Mouse (Mus musculus): ENCODE data around the gene Rhoq. TPM values are rescaled to one million over a fixed set of nuclear protein-coding genes. Genes with fewer than 3 reads are reported as not detected.

The Rhoq gene
- polyA plus RNA-seq, 3 experiments from 2014 or later: 3.0 to 4.8 (median 3.8) TPM

- no peak for ATAC-seq
These were observed 1.2 kb downstream of the Rhoq start for GRCm38 (mm10) chr17:86964041-86964440.

GRCm38 (mm10) chr17:86964502-86964901 lies 1.6 kb downstream of the Rhoq start:
- ATAC-seq: no peak

DNA sequence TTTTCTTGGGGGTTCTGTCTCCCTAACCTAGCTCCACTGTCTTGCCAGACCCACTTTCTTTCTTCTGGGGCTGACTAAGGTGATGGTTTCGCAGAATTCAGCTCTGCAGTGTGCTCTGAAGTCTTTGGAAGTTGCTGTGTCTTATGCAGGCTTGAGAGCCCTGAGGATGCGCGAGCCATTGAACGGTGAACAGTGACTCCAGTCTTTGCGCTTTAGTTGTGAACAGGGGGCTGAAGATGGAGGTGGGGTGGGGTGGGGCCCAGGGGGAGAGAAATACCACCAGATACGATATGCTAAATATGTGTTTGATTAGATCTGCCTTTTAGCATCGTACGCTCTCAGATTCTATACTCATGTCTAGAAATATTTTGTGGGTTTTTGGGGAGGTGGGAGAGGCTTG lies 2.2 kb downstream of the Rhoq start:
- ATAC-seq: no peak

GRCm38 (mm10) chr17:86966040-86966439 lies 3.2 kb downstream of the Rhoq start:
- ATAC-seq: no peak

- ATAC-seq: no peak
These were observed 4.2 kb downstream of the Rhoq start for GRCm38 (mm10) chr17:86967048-86967447.

GRCm38 (mm10) chr17:86967536-86968525 lies 4.9 kb downstream of the Rhoq start:
- ATAC-seq: no peak

DNA sequence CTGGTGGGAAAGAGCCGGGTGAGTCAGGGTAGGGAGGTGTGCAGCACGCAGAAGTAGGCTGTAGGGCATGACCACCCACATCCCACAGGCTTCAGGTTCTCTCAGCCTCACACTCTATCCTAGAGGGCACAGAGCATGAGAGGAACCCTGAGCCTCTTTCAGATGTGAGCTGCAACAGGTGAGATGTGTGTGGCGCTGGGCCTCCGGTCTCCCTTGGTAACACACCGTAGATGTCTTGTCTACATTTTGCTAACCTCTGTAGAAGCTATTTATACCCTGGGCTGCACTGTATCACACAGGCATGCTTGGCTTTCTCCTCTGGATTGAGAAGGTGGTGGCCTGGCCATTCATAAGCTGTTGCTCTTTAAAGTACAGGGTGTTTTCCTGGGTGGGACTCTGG lies 5.7 kb downstream of the Rhoq start:
- no peak for ATAC-seq

DNA sequence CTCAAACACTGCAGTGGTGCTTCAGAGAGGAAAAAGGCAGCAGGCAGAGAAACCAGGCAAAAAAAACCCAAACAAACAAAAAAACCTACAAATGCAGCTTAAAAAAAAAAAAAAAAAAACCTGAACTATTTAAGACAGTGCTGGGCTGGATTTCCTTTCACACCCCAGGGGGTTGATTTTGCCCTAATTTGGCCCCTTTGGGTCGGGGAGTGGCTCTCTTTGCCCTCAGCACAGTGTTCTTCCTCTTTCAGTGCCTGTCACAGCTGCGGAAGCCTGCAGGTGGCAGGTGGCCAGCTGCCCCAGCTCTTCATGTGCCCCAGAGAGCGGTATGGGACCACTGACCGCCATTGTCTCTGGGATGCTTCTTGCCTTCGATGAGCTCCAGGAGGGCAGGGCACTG lies 6.7 kb downstream of the Rhoq start:
- peak; percentile 52 for ATAC-seq

- no peak for ATAC-seq
These were observed 7.3 kb downstream of the Rhoq start for GRCm38 (mm10) chr17:86970026-86970750.

DNA sequence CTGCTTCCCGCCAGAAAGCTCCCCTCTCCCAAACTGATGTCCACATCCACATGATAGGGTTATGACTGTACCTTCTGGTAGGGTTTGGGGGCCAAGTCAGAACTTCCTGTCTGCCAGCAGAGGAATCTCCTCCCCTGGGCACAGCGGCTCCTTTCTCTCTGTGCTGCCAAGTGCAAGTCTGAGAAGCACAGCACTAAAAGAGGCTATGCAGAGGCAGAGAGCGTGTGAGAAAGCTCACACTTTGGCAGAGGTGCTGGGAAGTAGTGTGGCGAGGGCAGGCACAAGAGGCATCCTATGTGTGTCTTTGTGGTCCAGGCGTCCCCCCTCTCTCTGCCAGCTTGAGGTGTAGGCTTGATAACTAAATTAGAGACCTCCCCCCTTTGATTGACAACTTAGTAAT lies 8.2 kb downstream of the Rhoq start:
- ATAC-seq: peak; percentile 31

DNA sequence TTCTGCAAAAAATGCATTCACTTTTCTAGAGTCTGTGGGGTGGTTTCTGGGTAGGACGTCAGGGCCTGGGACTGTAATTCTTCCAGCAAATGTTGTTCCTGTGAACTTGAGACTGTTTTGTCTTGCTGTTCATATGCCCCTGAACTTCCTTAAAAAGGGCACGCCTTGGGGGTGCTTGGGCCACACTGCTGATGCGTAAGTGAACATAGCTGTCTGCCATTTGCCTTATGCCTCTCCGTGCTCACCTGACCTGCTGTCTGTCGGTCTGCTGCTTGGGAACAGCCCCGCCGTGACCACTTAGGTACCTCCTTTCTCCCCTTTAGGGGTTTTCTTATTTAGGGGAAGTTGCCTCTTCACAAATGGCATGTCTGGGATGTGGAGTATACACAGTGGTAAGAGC lies 9.0 kb downstream of the Rhoq start:
- no peak for ATAC-seq

DNA sequence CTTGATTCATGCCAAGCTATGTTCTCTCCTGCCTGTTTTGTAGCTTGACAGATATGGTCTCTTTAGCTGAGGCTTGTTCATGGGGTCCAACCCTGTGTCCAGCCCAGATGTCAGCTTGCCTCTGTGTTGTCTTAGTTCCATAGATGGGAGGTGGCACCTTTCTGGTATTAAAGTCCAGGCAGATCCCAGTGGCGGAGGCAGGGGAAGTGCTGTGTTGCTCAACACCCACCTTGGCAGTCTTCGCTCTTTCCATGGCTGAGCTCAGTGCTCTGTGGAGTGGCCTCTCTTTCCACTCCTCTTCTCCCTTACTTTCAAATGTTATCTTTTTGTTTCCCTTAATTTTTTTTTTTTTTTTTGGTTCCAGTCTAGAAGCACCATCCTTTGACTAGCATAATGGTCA lies 10.2 kb downstream of the Rhoq start:
- no peak for ATAC-seq

GRCm38 (mm10) chr17:86976387-86976786 lies 13.5 kb downstream of the Rhoq start:
- ATAC-seq: peak; percentile 71

GRCm38 (mm10) chr17:86978496-86978895 lies 15.6 kb downstream of the Rhoq start:
- no peak for ATAC-seq

DNA sequence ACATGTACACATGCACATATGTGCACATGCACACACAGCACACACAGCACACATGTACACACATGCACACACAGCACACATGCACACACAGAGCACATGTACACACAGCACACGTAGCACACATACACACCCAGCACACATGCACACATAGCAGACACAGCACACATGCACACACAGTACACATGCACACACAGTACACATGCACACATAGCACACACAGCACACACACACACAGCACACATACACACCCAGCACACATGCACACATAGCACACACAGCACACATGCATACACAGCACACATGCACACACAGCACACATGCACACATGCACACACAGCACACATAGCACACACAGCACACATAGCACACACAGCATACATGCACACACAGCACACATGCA lies 18.3 kb downstream of the Rhoq start:
- ATAC-seq: no peak

DNA sequence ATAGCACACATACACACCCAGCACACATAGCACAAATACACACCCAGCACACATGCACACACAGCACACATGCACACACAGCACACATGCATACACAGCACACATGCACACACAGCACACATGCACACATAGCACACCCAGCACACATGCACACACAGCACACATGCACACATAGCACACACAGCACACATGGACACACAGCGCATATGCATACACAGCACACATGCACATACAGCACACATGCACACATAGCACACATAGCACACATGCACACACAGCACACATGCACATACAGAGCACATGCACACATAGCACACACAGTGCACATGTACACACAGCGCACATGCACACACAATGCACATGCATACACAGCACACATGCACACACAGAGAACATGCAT lies 18.8 kb downstream of the Rhoq start:
- ATAC-seq: no peak

- no peak for ATAC-seq
These were observed 19.6 kb downstream of the Rhoq start for GRCm38 (mm10) chr17:86982497-86982896.

DNA sequence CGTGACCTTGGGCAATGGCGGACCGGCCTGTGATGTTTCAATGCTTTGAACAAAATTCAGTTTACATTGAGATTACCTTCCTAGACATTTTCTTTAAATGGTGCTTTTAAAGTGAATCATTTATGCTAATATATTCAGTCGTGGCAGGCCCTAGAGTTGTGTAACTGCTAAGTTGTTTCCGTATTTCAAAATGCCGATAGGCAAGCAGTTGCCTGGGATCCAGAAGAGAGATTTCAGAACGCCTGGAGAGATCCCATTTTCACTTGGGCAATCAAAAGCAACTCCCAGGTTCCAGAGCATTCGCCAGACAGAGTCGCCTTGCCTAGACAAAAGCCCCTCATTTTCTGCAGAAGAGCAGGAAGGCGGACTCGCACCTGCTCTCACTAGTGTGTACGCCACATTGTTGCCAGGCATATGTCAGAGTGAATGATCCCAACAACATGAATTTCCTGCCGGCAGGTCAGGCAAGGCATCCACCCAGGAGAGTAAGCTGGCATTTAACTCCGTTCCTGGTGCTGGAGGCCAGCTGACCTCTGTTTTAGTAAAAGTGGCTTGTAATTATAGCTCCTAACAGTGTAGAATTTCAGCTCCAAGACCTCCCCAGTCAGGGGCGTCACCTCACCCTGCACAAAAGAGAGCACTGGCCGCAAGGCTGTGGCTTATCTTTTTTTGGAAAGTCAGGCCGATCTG lies 23.7 kb downstream of the Rhoq start:
- ATAC-seq: no peak

GRCm38 (mm10) chr17:86988161-86988560 lies 25.3 kb downstream of the Rhoq start:
- ATAC-seq: no peak

GRCm38 (mm10) chr17:86988601-86989184 lies 25.8 kb downstream of the Rhoq start:
- no peak for ATAC-seq

DNA sequence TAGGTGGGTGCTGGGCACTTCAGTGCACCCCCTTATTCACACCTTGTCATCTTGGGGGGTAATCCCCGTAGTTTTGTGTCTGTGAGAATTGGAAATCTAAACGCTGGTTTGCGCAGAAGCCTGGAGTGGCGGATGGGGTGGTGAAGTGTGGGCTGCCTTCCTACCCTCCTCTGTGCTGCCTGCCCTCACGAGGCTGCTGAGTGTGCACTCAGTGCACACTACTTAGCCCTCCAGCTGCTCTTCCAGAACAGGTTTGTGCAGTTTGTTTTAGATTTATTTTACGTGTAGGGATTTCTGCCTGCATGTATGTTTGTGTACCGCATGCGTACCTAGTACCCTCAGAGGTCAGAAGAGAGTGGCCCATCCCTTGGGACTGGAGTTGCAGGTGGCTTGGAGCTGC lies 28.4 kb downstream of the Rhoq start:
- ATAC-seq: no peak

- ATAC-seq: no peak
These were observed 34.4 kb downstream of the Rhoq start for GRCm38 (mm10) chr17:86997323-86997722.

DNA sequence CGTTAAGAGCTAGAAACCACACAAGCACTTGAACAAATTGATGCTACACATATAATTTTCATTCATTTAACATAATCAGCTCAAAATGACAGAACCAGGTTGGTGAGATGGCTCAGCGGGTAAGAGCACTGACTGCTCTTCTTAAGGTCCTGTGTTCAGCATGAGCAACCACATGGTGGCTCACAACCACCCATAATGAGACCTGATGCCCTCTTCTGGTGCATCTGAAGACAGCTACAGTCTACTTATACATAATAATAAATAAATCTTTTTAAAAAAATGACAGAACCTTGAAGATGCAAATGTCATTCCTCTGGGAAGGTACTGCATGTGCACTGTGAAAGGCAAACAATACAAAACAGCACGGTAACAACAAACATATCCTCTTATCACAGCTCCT lies 46.1 kb downstream of the Rhoq start:
- no peak for ATAC-seq
